Mouse (Mus musculus): Measurements from ENCODE around the gene Gys1.
"Not testable (repeated sequence)": the region's sequence is repeated elsewhere in the genome, so short reads cannot be mapped to it uniquely, and the experiment has no call there.

Gys1 gene

DNA sequence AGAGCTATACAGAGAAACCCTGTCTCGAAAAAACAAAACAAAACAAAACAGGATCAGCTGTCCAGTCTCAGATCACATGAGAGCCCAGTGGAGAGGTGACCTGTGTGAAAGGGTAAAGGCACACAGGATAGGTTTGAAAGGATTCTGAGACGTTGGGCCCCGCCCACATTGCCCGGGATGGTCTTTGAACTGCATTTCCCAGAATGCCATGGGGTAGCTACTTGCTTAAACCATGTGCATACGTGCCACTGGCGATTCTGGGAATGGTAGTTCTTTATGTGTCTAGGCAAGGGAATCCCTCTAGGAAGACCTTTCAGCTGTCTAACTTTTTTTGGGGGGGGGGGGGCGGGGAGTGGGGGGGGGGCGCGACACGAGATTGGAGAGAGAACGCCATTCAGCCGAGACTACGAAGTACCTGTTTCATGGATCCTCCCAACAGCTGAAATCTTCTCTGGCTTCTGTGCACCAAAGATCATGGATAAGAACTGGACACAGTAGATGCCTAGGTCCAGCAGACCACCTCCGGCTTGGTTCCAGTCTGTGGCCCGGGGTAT is 46.8 kb downstream of the Gys1 start, which contains the start of gene Tulp2:
Gene Tulp2, plus strand, starts transcription at position 504 of the 554 bp plus-strand sequence.
- DNase-seq, result peak; percentile 85

DNA sequence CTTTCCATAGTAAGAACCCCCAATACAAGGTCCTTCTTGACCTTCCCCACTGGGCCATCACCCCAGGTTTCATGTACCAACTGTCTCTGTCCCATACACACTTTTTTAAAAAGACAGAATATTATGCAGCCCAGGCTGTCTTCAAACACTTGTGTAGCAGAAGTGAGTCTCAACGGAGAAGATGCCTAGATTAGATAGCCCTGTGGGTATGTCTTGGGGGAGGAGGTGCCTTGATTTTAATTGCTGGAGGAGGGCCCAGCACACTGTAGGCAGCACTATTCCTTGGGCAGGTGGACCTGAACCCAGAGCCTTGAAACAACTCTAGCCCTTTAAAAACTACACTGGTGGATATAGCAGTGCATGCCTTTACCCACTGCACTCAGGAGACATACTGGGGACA is 47.5 kb downstream of the Gys1 start:
- DNase-seq, result no peak

DNA sequence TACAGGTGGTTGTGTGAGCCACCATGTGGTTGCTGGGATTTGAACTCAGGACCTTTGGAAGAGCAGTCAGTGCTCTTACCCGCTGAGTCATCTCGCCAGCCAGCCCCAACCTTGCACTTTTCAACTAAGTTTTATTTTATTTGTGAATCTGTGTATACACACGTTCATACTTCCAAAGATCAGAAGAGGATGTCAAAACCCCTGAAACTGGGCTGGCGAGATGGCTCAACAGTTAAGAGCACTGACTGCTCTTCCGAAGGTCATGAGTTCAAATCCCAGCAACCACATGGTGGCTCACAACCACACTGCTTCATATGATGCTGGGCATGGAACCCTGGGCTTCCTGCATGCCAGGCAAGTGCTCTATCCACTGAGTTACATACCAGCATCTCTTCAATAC is 50.3 kb downstream of the Gys1 start:
- DNase-seq, result not testable (repeated sequence)

DNA sequence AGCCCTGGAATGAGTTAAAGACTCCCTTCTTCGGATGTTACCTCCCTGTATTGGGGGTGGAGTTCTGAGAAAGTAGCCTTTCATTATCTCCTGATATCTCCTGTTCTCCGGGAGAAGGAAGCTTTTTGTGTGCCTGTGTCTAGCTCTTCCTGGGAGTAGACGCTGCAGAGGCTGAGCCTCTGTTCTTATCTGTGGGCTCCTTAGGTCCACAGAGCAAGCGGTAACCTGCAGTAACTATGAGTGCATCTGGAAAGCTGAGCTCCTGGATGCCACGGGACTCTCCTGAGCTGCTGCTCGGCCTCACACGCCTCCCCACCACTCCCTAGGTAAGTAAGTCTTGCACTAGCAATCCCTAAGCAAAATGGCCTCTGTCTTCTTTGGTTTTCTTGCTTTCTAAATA is 51.5 kb downstream of the Gys1 start:
- DNase-seq, result no peak

DNA sequence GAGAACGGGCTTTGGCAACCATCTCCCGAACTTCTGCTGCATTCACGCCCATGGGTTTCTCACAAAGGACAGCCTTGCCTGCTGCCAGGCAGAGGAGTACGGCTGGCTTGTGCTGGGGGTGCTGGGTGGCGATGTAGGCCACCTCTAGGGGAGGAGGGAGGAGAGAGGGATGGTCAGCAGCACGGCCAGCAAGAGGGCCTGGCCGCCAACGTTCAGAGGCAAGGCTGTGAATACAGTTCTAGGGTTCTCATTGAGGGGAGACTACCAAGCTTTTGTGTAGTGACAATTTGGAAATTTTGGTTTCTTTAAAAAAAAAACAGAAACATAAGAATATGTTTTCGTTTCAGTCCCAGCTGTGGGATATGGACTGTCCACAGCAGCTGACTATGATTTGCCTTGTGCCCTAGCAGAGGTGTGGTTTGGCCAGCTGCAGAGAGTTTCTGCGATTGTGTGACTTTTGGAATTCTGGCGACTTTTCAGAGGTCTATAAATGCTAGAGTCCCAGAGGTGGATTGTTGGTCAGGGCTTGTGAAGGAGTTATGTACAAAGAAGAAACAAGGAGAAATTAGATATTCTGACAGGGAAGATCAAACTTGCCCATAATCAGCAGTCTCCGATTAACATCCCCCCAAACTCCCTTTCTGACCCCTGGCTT is 52.2 kb downstream of the Gys1 start, which contains the start of gene Gm45808:
Gene Gm45808, minus strand, starts transcription at position 51 of the 655 bp plus-strand sequence.
- no peak for DNase-seq

DNA sequence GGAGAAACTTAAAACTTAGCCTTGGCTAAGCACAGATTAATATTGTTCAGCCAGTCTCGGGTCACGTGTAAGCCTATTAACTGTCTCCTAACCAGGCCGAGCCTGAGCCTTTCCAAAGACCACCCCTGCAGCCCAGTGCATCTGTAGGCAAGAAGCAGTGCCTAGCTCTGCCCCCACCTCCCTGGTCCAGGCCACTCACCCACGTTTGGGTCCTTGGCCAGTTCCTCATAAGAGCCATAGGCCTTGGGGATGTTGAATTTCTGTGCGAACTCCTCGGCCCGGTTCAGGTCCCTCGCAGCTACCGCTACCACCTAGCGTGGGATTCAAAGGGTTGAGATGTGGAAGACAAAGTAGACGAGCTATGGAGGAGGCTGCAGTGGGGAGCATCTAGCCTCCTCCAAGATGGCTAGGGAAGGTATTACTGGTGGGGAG is 53.2 kb downstream of the Gys1 start:
- no peak for DNase-seq

DNA sequence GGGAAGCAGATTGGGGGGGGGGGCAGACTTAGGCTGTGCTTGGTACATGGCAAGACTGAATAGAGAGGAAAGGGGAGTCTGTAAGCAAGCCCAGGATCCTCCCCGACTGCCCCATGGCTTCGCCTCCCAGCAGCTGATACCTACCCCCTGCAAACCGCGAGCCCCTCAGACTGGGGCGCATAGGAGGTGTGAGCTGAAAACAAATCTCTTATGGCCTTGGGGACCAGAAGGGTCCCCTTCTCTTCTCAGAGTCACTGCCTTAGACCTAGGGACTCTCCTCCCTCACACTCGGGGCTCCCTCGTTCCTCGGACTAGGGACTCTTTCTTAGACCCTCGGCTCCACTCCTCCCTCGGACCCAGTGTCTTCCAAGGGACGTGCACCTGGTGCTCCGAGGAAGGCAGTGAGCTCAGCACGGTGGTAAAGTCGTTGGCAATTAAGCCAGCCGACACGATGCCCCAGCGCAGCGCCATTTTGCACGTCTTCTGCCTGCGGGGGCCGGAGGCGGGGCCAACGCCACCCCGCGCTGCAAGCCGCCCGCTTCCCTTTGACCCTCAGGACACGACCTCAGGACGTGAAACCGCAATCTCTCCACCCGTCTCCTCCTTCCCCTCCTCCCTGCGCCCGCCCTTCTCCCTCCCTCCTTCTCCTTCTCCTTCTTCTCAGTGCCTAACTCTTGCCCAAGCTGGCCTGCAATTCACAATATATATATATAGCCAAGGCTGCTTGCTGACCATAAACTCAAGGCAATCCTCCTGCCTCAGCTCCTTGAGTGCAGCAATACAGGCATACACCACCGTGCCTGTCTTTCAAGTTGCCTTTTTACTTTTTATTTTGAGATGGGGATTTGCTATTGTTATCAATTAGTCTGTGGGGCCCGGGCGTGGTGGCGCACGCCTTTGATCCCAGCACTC is 53.9 kb downstream of the Gys1 start, which contains the start of gene Dhdh:
Gene Dhdh, minus strand, starts transcription at position 513 of the 912 bp plus-strand sequence.
- DNase-seq, result peak; percentile 72

DNA sequence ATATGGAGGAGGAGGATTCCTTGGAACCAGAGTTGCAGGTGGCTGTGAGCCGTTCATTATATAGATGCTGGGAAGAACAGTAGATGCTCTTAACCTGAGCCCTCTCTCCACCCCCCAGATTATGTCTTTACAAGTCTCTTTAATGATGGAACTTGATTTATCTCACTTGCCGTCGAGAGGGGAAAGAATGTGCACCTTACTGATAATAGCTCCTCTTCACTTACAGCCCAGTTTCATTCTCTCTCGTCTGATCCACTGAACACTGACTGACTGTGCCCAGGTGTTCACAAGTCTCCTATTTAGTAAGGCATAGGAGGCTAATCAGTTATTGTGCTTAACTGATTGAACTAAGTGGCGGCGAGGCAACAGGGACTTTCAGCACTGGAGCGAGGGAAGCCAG is 54.9 kb downstream of the Gys1 start:
- DNase-seq, result no peak

DNA sequence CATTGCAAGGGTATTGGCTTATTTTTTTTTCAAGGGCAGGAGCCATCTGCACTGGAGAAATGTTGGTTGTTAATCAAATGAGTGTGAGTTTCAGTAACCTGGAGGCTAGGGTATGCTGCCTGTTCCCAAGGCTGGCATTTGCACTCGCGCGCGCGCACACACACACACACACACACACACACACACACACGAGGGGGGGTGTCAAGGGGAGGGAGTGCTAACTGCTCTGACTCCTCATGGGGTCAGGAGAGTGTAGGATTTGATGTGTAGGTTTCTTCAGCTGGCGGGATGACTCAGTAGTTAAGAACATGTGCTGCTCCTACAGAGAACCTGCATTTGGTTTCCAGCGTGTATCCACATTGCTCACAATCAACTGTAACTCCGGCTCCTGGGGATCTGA is 56.2 kb downstream of the Gys1 start:
- no peak for DNase-seq

DNA sequence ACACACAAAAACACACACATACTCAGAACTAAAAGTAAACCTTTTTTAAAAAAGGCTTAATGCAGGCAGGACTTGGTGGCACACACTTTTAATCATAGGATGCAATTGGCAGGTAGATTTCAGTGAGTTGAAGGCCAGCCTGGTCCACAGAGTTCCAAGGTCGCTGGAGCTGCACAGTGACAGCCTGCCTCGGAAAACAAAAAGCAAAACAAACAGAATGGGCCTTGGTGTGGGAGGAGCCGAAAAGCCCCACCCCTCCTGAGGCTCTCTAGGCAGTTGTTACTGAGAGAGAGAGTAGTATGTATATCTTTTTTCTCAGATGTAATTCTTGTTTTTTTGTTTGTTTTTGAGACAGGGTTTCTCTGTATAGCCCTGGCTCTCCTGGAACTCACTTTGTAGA is 56.6 kb downstream of the Gys1 start:
- no peak for DNase-seq

DNA sequence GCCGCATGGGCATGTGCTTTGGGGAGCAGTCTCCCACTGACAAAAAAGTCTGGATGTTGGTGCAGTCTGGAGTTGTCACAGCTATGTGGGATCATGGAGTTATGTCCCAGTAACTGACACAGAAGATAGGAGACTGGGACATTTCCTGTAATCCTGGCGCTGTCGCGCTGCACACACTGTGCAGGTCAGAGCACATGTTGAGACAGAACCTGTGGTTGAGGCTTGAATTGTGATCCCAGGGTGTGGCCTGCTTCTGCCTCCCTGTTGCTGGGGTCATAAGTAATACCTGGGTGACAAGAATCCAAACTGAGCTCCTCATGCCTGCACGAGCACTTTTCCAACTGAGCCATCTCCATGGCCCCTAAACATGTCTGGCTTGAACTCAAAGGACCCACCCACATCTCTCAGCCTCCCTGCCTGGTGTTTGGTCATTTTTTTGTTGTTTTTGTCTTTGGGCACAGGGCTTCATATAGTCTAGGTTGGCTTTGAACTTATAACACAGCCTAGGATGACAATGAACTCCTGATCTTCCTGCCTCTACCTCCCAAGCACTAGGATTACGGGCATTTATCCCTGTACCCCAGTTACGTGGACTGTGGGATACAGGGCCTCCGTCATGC is 57.7 kb downstream of the Gys1 start:
- peak; percentile 64 for DNase-seq

DNA sequence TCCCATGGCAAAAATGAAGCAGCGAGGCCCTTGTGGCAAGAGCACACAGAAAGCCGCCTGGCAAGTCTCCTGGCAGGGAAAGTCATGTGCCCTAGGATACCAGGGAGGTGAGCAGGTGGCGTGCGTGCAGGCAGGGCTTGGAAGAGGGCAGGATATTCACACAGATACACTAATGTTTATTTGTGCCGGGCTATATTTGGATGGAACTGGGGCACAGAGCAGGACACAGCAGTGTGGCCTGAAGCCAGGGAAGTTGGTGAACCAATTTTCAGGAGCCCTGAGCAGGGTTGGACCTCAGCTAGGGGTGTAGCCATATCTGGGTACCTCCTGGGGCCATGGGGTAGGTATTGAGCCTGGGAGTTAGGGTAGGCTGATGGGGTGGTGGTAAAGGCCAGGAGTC is 58.3 kb downstream of the Gys1 start:
- peak; percentile 91 for DNase-seq

DNA sequence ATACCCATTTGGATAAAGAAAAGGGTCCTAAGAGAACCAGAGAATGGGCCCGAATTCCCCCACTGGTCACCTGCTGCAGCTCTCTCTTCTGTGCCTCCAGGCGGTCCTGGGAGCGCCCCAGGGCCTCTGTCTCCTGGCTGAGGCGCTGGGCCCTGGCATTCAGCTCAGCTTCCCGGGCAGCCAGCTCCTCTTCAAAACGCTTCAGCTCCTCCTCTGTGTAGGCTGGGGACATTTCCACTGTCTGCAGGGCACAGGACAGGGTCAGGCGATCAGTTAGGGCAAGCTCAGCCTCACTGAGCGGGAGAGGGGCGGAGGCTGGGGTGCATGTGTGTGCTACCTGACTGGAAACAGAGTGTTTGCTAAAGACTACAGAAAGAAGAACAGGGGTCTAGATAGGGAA is 59.9 kb downstream of the Gys1 start:
- no peak for DNase-seq

DNA sequence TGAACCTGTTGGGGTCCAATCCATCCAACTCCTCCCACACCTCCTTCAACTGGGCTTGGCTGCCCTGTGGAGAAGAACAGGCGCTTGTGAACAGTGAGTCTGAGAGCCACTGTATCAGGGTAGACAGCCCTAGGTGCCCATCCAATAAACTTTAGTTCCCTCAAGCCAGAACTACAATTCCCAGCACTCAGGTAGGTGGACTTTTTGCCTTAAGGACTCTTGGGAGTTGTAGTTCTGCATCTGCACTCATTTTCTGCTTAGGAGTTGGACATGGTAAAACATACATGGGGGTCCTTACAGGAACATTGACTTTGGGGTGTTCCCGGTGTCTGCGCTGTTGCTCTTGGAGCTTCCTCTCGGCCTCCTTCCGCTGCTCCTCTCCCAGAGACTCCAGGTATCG is 63.8 kb downstream of the Gys1 start:
- no peak for DNase-seq
